ENCODE assay signal across 16 mouse cellular contexts in genomic region chr16:23286380-23287097, GRCm38 (mm10).
A peak's percentile ranks its signal among the peaks of the same experiment; 100 is the strongest.
DNase-seq lines count a peak whose midpoint lies in the region; ATAC-seq and TF ChIP-seq lines count a peak whose summit lies in the region.
"Had no signal": no experiment of that assay in that cellular context is flagged by ENCODE, and none has a peak within 500 bp of the region (broad histone marks: within the 10 kb centered on the region; RNA-seq: fewer than 3 reads in every experiment).

No protein-coding gene starts in this region.

- no peak for TF ChIP-seq CTCF in gastrocnemius, adult 2 months (IDR thresholded peaks at IDR 0.05)
- TF ChIP-seq CTCF in spleen, adult 2 months (IDR thresholded peaks at IDR 0.05; ENCODE audit: extremely low read depth, insufficient read depth, insufficient read length, insufficient replicate concordance): no peak

- no peak overlapping the region for H3K4me3 ChIP-seq in gastrocnemius, adult 2 months
- H3K4me3 ChIP-seq in spleen, adult 2 months (ENCODE audit: extremely low read depth, insufficient read depth, insufficient read length): no peak overlapping the region
- H3K4me3 ChIP-seq: forebrain, embryonic 12.5 days; stomach, embryonic 15.5 days had no signal

- 0 out of 2 replicates have a peak overlapping the region, but pooled peaks have one; percentile 5 for H3K27ac ChIP-seq in gastrocnemius, adult 2 months
- peak overlapping the region; percentile 78 for H3K27ac ChIP-seq in spleen, adult 2 months (ENCODE audit: insufficient read depth, low read length)
- H3K27ac ChIP-seq: forebrain, embryonic 12.5 days; stomach, embryonic 15.5 days had no signal

- H3K36me3 ChIP-seq in spleen, adult 2 months (ENCODE audit: control insufficient read depth, insufficient read depth, low read length): no peaks in the 10 kb centered on the region
- H3K36me3 ChIP-seq: stomach, embryonic 15.5 days had no signal

- H3K27me3 ChIP-seq in spleen, adult 2 months (ENCODE audit: control insufficient read depth, insufficient read depth, low read length): no peaks in the 10 kb centered on the region
- H3K27me3 ChIP-seq: forebrain, embryonic 12.5 days; Patski; stomach, embryonic 15.5 days had no signal

- intact Hi-C loops in gastrocnemius, adult 2 months (cut with DNase I): no loop called here
- intact Hi-C loops in gastrocnemius, postnatal 36 days (cut with DNase I): no loop called here

- TF ChIP-seq POLR2A in spleen, adult 2 months (IDR thresholded peaks at IDR 0.05; ENCODE audit: low read depth, low read length): peak; percentile 26

- 0 out of 2 replicates have a peak, but pooled peaks have one; percentile 10 for ATAC-seq in monocyte, adult 5-6 weeks (replicated peaks; ENCODE audit: insufficient number of reproducible peaks, low FRiP score, low TSS enrichment, poor library complexity, severe bottlenecking)
- ATAC-seq: intestine, postnatal 0 days; Patski had no signal

- no peak for DNase-seq in gastrocnemius, adult 2 months
- DNase-seq in gastrocnemius, postnatal 36 days: no peak
- peak; percentile 60 to 74 for DNase-seq in spleen, adult 2 months (ENCODE audit: low read depth in 1 of 2, low spot score in 2 of 2)
- DNase-seq in spleen, postnatal 4 days (ENCODE audit: low spot score in 2 of 2): no peak
- peak; percentile 62 for DNase-seq in thymus, postnatal 4 days
- DNase-seq in layer of hippocampus, adult 9-10 months (ENCODE audit: low spot score): no peak
- DNase-seq in urinary bladder, postnatal 25 days (ENCODE audit: low spot score): no peak
- DNase-seq: adrenal gland, postnatal 10 days; cerebellum, adult 11 months; gastrocnemius, postnatal 25 days; kidney, postnatal 36 days had no signal

- 28% methylated on average over 11 of the region's 11 CpGs for WGBS in spleen, adult 2 months

- peaks cover 49% of the 10 kb centered on the region for H3K4me1 ChIP-seq in spleen, adult 2 months (ENCODE audit: control insufficient read depth, insufficient read depth, insufficient read length)
- H3K4me1 ChIP-seq: forebrain, embryonic 12.5 days; stomach, embryonic 15.5 days had no signal

Comparison
In these comparisons a context has a peak if more than half of its experiments do, and no peak if none do; other contexts are left out.
1. DNase-seq: peak in spleen, adult 2 months (2 of 2) and thymus, postnatal 4 days (single experiment); none in gastrocnemius, adult 2 months (single experiment), gastrocnemius, postnatal 36 days (0 of 2), spleen, postnatal 4 days (0 of 2), layer of hippocampus, adult 9-10 months (single experiment) and urinary bladder, postnatal 25 days (single experiment).